Mouse (Mus musculus) adrenal gland, postnatal 14 days (tissue): ENCODE results near the gene Slc30a2. TPM values are rescaled to one million over a fixed set of nuclear protein-coding genes. Genes with fewer than 3 reads are reported as not detected.
"Not testable (repeated sequence)": the region's sequence is repeated elsewhere in the genome, so short reads cannot be mapped to it uniquely, and the experiment has no call there.

ENCODE experiments used
- DNase-seq: peaks from one replicate; pipeline ENCODE4 v3.0.0; 2021; ENCODE audit warnings: mixed read lengths
- total RNA-seq: library from RNA; stranded (reverse); gene quantifications from 2 replicates; pipeline ENCODE4 v1.2.3, GENCODE M21; 2021

Slc30a2 gene
- total RNA-seq, 1 experiment from 2014 or later = 13.4 TPM

GRCm38 (mm10) chr4:134319674-134320073 is 23.3 kb upstream of the Slc30a2 start:
- no peak for DNase-seq

GRCm38 (mm10) chr4:134321524-134321923 is 21.5 kb upstream of the Slc30a2 start:
- peak; percentile 38 for DNase-seq

GRCm38 (mm10) chr4:134324655-134325054 is 18.3 kb upstream of the Slc30a2 start:
- DNase-seq = no peak

- no peak for DNase-seq
These were observed 16.0 kb upstream of the Slc30a2 start for GRCm38 (mm10) chr4:134326859-134327530.

GRCm38 (mm10) chr4:134328151-134328550 is 14.8 kb upstream of the Slc30a2 start:
- no peak for DNase-seq

GRCm38 (mm10) chr4:134328832-134329231 is 14.1 kb upstream of the Slc30a2 start:
- DNase-seq = no peak

GRCm38 (mm10) chr4:134330281-134330680 is 12.7 kb upstream of the Slc30a2 start:
- DNase-seq = no peak

GRCm38 (mm10) chr4:134341231-134341630 is 1.8 kb upstream of the Slc30a2 start:
- not testable (repeated sequence) for DNase-seq

GRCm38 (mm10) chr4:134342213-134342779 is 685 bp upstream of the Slc30a2 start:
- DNase-seq = no peak

- no peak for DNase-seq
These were observed 1.6 kb downstream of the Slc30a2 start for GRCm38 (mm10) chr4:134344620-134345019.

GRCm38 (mm10) chr4:134345802-134346201 is 2.8 kb downstream of the Slc30a2 start:
- no peak for DNase-seq

GRCm38 (mm10) chr4:134348078-134348477 is 5.1 kb downstream of the Slc30a2 start:
- DNase-seq = no peak

- no peak for DNase-seq
These were observed 5.6 kb downstream of the Slc30a2 start for GRCm38 (mm10) chr4:134348545-134348944.

GRCm38 (mm10) chr4:134349829-134350228 is 6.8 kb downstream of the Slc30a2 start:
- DNase-seq = no peak

GRCm38 (mm10) chr4:134350641-134351040 is 7.7 kb downstream of the Slc30a2 start:
- no peak for DNase-seq

- DNase-seq = peak; percentile 74
These were observed 8.6 kb downstream of the Slc30a2 start for GRCm38 (mm10) chr4:134351329-134352260.

- DNase-seq = no peak
These were observed 9.3 kb downstream of the Slc30a2 start for GRCm38 (mm10) chr4:134352261-134352707.

GRCm38 (mm10) chr4:134352929-134353328 is 9.9 kb downstream of the Slc30a2 start:
- DNase-seq = no peak

GRCm38 (mm10) chr4:134353527-134354409 is 10.8 kb downstream of the Slc30a2 start:
- peak; percentile 68 for DNase-seq

GRCm38 (mm10) chr4:134355841-134356452 is 13.0 kb downstream of the Slc30a2 start:
- peak; percentile 90 for DNase-seq
